Mouse (Mus musculus): ENCODE results near the gene Sec14l1. TPM values are rescaled to one million over a fixed set of nuclear protein-coding genes. Genes with fewer than 3 reads are reported as not detected.
A peak's percentile ranks its signal among the peaks of the same experiment; 100 is the strongest.
"Not testable (repeated sequence)": the region's sequence is repeated elsewhere in the genome, so short reads cannot be mapped to it uniquely, and the experiment has no call there.

The Sec14l1 gene
- total RNA-seq, 2 experiments from 2014 or later = 172 to 175 TPM

DNA sequence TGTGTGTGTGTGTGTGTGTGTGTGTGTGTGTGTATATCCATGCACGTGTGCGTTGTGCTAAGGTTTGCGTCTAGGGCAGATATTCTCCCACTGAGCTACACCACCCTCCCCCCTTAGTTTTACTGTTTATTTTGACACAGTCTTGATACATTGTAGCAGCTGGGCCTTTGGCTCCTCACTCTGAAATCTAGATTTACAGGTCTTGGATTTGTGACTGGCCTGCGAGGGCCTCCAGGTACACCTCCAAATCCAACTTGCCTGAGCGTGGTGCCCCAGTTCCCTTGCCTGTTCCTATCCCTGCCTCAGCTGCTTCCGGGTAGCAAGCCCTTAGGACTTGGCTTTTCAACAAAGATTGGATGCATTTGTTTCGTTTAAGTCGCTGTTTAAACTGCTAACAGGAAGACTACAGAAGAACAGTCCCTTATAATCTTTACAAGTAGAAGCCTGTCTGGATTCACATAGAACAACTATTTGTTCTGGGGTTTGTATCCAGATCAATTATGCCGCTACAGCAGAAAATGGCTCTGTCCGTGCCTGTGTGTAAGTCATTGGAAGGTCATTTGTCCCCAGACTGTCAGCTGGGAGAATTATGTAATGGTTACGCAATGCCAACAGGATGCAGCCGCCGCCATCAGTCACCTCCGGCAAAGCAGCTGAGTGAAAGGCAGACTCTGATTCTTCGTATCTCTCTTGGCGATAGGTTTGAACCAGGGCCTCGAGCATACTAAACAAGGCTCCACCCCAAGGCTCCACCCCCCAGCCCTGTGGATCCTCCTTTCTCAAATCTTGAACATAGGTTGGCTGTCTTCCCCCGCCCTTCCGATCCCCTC is 31.7 kb upstream of the Sec14l1 start:
- intact Hi-C loops (cut with DNase I) = no loop called here

DNA sequence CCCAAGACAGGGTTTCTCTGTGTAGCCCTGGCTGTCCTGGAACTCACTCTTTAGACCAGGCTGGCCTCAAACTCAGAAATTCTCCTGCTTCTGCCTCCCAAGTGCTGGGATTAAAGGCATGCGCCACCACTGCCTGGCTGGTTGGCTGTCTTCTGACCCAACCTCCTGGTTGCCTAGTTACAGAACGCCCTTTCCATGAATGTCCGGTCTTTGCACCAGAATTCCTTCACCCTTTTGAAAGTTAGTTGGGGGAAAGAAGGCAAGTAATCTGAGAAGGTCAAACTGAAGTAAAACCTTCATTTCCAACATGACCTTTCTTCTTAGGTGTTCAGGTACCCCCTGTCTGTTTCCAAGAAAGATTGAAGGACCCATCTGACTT is 31.1 kb upstream of the Sec14l1 start:
- intact Hi-C loops (cut with DNase I); DNase-seq (ENCODE audit: low spot score in 2 of 2): not testable (repeated sequence)

More for the DNA sequence above, 31.7 kb upstream of the Sec14l1 start:
- no peak for DNase-seq (ENCODE audit: low spot score in 2 of 2)

DNA sequence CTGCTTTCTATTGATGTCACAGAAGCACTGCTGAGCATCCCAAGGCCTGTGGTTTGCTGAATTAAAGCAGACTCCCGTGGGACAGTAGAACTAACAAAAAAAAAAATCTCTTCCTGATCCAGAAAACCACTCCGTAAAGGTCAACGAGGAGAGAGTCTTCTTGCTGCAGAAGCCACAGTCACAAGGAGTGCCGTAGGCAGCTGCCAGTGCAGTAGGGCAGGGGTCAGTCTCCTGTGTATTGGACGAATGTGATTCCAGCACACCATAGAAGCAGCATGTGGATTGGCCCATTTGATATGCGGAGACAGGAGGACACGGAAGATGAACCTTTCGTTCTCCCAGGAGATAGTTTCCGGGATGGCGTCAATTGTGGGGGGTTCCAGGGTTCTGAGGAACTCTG is 28.8 kb upstream of the Sec14l1 start:
- intact Hi-C loops (cut with DNase I) = no loop called here
- no peak for DNase-seq (ENCODE audit: low spot score in 2 of 2)

DNA sequence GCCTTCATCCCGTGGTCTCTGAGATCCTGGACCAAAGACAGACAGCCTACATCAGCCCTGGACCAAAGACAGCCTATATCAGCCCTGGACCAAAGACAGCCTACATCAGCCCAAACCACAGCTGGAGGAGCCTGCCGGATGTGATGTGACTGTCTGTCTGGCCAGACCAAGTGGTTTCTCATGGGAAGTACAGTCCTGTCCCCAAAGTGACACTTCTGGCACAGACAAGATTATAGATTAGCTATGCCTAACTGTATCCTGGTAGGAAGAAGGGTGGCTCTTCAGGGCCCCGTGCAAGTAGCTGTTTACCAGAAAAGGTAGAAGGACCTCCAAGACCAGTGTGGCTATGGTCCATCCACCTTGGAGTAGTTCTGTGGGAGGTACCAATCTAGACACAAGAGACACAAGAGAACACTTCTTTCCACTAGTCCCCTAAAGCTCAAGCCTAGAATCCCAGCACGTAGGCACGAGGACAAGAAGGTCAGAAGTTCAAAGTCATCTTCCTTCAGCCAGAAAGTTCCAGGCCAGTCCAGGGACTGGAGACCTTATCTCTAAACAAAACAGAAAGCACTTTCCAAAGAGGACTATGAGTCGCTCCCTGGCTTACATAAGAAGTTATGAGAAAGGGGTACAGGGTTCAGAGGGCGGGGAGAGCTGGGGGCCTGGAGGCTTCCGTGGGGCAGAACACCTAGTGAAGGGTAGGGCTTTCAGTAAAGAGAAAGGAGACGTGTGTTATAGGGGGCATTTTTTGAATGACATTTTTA is 27.8 kb upstream of the Sec14l1 start:
- DNase-seq (ENCODE audit: low spot score in 2 of 2) = no peak

DNA sequence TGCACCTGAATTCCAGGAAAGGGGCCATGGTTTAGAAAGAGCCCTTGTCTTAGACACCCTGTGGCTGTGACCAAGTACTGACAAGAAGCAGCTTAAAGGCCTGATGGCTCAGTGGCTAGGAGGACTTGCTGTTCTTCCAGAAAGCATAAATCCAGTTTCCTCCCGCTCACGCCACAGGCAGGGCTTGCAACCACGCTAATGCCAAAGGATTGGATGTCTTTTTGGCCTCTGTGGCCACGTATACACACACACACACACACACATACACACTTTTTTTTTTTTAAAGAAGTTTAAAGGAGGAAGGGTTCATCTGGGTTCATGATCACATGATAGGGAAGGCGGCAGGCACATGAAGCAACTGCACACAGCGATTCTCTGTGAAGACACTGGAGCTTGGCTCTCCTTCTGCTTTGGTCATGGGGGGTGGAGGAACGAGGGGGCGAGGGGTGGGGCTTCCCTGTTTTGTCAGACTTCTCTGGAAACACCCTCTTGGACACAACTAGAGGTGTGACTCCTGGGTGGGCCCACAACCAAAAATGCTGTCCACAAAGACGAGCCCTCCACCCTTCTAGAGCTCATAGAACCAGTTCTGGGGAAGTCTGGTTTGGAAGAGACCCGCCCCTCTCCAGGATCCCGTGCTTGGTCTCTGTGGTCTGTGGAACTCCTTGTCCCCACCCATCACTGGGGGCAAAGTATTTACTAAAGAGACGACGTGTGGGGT is 26.5 kb upstream of the Sec14l1 start:
- intact Hi-C loops (cut with DNase I) = no loop called here

More for the DNA sequence above, 27.8 kb upstream of the Sec14l1 start:
- intact Hi-C loops (cut with DNase I) = no loop called here

DNA sequence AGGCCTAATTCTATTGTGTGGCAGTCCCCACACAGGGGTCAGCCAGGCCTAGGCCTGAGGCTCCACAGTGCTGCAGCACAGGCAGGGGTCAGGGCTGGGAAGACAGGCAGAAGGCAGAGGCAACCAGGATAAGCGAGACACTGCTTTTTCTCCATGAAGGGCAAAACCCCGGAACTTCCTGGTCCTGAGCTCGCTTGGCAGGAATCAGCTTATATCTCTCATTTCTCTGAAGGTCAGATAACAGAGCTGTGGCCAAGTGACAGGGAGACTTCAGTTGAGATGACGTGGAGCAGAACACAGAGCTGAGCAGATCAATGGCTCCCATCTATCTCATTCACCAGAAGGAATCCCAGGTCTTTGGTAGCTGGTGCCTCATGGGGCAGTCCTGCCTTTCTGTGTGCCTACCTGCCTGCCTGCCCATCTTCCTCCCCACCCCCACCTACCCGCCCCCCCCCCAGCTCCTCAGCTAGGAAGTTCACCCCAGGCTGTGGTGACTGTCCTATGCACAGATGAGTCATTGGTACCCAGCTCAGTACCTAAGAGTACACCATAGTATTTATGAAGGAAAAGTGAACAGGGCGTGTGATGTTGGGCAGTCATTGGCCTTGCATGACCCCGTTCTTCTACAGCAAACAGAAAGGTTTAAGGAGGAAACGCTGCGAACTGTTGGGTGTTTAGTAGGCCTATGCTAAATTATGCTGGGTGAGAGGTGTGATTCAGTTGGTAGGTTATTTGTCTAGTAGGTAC is 25.1 kb upstream of the Sec14l1 start:
- intact Hi-C loops (cut with DNase I) = no loop called here
- DNase-seq (ENCODE audit: low spot score in 2 of 2) = no peak

More for the DNA sequence above, 26.5 kb upstream of the Sec14l1 start:
- DNase-seq (ENCODE audit: low spot score in 2 of 2) = no peak

DNA sequence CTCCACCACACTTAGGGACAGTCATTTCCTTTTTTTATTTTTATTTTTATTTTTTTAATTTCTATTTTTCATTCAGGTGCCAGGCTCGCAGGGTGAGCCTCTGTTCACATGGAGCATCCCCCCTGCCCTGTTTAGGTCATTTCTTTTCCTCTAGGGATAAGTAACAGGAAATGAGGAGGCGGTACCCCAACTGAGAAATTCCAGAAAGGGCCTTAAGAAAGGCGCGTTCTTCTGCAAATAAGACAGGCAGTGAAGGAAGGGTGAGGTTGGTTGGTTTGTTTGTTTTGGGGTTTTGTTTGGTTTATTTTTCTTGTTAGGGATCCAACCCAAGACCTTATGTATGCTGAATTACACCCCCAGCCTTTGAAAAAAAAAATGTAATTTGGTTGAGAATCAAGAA is 23.6 kb upstream of the Sec14l1 start:
- no peak for DNase-seq (ENCODE audit: low spot score in 2 of 2)
- intact Hi-C loops (cut with DNase I) = no loop called here

DNA sequence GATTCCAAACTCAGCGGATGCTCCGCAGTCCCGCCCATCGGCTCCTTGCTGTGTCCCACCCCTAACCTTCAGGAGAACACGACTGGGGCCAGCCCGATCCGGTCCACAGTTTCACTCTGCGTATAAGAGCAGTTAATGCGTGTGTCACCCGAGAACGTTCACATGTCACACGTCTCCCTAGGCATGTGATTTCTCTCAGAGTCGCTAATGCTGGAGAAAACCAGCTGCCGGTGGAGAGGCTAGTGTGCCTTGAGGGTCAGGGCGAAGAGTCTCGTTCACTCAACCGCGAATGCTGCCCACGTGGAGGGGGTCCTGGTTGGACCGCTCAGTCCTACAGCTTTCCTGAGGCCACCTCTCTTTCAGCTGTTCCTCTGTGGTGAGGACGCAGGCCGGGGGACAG is 23.1 kb upstream of the Sec14l1 start:
- intact Hi-C loops (cut with DNase I) = no loop called here
- no peak for DNase-seq (ENCODE audit: low spot score in 2 of 2)

DNA sequence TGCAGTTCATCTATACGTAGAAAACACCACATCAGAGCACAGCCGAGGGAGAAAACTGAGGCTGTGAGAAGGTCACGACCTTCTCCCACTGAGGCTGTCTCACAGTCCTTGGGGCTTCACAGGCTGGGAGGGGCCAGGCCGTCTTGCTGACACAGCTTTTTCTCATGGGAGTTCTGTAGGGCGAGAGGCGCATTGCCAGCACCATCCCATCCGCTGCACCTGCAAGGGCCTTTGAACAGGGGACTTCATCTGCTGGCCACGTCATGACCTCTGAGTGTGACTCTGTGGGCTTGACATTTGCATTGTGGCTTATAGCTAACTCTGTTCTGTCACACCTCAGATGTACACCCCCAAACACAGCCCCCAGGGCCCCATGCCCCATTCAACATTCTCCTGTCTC is 22.3 kb upstream of the Sec14l1 start:
- DNase-seq (ENCODE audit: low spot score in 2 of 2) = no peak
- intact Hi-C loops (cut with DNase I) = no loop called here

DNA sequence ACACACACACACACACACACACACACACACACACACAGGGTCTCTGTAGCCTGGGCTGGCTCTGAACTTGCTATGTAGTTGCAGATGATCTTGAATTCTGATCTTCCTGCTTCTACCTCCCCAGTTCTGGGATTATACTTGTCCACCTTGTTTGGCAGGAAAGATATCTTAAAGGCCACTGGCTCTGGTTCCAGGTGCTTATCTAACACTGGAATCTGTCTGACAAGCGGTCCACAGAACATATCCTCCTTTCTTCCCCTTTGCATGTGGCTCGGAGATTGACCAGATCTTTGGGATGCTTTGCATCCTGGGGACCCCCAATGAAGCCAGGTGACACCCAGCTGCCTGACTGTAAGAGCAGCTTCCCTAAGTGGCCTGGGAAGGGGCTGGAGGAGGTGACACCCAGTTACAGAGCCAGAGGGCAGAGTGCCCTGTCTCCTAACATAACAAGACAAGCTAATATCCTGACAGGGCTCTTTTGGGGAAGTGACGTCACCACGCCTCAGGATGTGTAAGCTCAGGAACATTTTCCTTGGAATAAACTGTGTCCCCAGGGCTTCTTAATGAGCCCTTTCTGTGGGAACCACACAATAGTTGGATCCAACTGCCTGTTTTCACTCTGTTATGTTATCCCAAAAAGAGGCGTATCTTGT is 20.9 kb upstream of the Sec14l1 start:
- intact Hi-C loops (cut with DNase I) = no loop called here
- no peak for DNase-seq (ENCODE audit: low spot score in 2 of 2)

DNA sequence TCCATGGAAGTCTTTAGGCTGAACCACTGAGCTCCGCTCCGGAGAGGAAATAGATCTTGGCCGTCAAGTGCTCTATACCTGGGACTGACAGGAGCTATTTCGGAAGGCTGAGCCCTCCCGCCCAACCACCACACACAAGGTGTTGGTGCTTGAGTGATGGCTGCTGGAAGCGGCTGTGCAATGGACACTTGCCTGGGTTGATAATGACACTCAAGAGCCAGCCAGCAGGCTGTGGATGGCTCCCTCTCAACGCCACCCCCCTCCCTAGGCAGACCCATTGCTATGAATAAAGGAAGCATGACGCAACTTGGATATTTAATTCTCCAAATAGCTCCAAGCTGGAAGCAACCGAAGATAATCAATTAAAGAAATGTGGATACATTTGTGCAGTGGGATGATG is 20.3 kb upstream of the Sec14l1 start:
- intact Hi-C loops (cut with DNase I) = no loop called here
- DNase-seq (ENCODE audit: low spot score in 2 of 2) = no peak

DNA sequence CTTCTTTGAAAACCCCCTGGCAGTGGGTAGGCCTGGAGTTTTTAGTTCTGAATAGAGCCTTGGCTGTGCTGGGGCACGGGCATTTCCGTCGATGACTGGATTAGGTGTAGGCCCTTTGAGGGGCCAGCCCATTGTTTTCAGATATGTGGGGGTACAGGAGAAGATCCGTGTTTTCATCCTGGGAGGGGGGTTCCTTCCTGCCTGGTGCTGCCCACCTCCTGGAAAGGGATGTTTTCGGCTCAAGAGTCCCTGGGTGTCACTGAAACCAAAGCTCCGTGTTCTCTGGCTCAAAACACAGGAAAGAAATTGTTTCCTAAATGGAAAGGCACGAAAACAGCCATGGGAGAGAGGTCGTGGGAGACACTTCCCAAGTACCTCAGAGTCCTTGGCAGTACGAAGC is 17.9 kb upstream of the Sec14l1 start:
- intact Hi-C loops (cut with DNase I) = no loop called here
- DNase-seq (ENCODE audit: low spot score in 2 of 2) = no peak

DNA sequence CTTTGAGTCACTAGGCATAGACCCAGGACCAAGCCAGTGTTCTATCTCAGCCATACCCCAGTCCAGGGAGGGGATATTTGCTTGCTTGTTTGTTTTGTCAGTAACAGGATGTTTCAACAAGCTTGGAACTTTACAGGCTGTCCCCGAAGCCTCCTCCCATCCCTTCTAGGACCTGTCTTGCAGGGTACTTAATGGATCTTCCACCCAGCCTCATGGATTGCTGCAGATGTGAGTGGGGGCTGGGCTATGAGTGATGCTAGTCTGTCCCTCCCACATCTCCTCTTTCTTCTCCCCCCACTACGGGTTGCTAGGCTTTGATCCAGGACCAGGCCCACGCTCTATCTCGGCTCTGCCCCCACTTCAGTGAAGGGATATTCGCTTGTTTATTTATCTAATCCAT is 16.8 kb upstream of the Sec14l1 start:
- intact Hi-C loops (cut with DNase I) = no loop called here
- no peak for DNase-seq (ENCODE audit: low spot score in 2 of 2)

DNA sequence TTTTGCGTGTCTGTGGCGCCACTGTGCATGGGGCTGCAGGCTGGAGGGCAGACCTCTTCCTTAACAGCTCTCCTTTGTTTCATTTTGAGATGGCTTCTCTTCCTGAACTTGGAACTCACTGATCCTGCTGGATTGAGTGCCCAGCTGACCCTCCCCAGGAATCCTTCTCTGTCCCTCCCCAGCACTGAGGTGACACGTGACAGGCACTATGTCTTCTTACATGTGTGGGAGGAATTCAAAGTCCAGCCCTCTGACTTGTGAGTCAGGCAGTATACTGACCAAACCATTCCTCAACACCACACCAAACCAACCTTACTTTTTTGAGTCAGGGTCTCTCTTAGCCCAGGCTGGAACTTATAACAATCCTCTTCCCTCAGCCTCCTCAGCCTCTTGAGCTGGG is 16.2 kb upstream of the Sec14l1 start:
- intact Hi-C loops (cut with DNase I) = no loop called here
- no peak for DNase-seq (ENCODE audit: low spot score in 2 of 2)

DNA sequence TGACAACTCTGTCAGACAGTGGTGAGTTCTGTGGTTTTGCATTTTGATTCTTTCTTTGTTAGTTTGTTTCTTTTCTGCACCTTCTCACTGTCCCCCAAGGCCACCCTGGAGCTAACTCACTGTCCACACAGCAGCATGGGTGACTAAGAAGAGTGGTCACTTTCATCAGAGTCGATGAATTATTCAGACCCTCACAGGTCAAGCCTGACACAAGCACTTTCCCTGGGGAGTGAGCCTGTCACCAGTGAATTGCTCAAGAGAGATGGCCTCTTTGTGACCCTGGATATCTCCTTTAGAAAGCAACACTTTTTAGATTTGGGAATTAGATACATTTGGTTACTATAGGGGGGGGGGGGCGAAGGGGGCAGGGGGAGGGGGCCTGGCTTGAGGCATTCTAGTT is 15.6 kb upstream of the Sec14l1 start:
- intact Hi-C loops (cut with DNase I) = no loop called here
- no peak for DNase-seq (ENCODE audit: low spot score in 2 of 2)

DNA sequence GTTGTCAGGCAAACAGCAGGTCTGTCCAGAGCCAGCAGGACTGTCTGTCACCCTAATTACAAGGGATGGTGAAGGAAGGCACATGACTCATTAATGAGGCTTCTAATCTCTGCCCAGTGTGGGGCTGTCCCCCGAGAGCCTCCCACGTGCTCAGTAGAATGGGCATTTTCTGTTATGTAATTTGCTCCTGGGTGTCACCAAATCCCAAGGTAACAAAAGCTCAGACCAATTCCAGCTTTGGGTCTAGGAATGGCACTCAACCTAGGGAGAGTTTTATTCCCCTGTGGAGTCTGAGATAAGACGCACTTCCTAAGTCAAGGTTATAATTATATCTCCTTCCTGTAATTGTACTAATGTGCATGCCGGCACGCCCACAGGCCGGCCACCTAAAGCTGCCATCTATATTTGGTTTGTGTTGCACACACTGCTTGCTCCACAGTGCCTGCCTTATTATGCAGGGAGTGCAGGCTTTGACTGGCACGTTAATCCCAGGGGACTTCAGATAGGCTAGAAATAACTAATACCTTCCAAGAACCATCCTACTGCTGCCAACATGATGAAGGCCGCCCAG is 13.5 kb upstream of the Sec14l1 start:
- DNase-seq (ENCODE audit: low spot score in 2 of 2) = peak in 1 of 2 experiments; percentile 18

DNA sequence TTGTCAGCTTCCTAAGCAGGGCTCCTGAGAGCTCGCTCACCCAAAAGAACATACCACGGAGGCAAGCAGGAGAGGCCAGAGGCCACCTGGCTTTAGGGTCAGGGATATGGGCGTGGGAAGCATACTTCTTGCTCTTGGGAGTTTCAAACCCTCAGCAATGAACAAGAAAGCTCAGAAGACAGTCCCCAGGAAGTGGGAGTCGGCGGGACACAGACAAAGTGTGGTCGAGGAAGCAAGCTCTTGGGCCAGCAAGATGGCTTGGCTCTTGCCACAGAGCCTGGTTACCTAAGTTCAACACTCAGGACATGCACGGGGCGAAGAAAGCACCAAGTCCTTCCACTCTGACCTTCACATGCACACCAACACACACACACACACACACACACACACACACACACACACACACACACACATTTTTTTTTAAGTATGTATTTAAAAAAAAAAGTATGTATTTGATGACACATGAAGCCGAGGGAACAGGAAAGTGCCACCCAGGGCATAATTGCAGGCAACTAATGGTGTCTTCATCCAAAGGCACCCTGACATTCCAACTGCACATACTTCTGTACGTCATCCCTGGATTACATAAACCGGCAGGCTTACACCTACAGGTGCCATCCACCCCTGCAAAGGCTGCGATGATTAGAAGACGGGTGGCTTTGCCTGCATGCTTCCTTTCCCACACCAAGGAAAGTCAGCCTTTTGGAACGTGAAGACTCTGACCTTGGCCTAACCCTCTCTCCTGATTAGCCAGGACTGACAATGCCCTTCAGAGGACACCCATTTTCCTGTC is 12.8 kb upstream of the Sec14l1 start:
- peak in 1 of 2 experiments; percentile 58 for DNase-seq (ENCODE audit: low spot score in 2 of 2)
- intact Hi-C loops (cut with DNase I) = no loop called here

More for the DNA sequence above, 13.5 kb upstream of the Sec14l1 start:
- intact Hi-C loops (cut with DNase I) = no loop called here

DNA sequence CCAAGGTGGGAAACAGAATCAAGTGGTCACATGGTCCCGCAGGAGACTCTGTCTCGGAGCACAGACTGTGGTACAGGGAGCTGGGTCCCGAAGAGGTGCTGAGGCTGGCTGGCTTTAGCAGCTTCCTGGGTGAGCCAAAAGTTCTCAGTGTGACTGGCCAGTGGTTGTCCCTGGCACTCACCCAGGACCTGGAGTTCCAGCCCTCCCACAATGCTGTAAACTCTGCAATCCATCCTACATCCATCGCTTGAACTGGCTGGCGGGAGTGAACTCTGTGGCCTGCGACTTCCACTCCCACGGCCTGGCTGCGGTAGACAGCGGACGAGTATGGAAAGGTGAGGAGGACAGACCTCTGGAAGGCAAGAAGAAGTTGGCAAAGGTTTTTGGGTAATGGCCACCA is 11.4 kb upstream of the Sec14l1 start:
- intact Hi-C loops (cut with DNase I) = no loop called here
- peak in 1 of 2 experiments; percentile 21 for DNase-seq (ENCODE audit: low spot score in 2 of 2)

Data from left cerebral cortex, postnatal 14 days (tissue).